Mouse (Mus musculus) liver, adult 10 weeks (tissue): ENCODE results near the gene Timm17b. TPM values are rescaled to one million over a fixed set of nuclear protein-coding genes. Genes with fewer than 3 reads are reported as not detected.

Experiments used
- polyA plus RNA-seq: library from polyadenylated mRNA; stranded (reverse); fragments of 350-450 nt; fragmentation: Illumina TruSeq; extraction: RNeasy Lipid Tissue Mini Kit (QIAGEN cat#74804); gene quantifications from one replicate; pipeline ENCODE4 v1.2.3, GENCODE M21; 2014; ENCODE audit warnings: low read depth, low replicate concordance

Gene Timm17b
- polyA plus RNA-seq, result 4.2 TPM

GRCm38 (mm10) chrX:7898880-7899874 lies at the start of gene Timm17b, which contains the start of gene Pqbp1:
TSS of gene Timm17b (plus strand) at chrX:7899357.
TSS of gene Pqbp1 (minus strand) at chrX:7899269.

GRCm38 (mm10) chrX:7878007-7878419 lies 21.1 kb upstream of the Timm17b start, which contains the start of gene Pim2:
TSS of gene Pim2 (plus strand) at chrX:7878262.

GRCm38 (mm10) chrX:7883841-7884567 lies 15.2 kb upstream of the Timm17b start, which contains the start of gene Slc35a2:
TSS of gene Slc35a2 (plus strand) at chrX:7884028.

GRCm38 (mm10) chrX:7907735-7908134 lies 8.6 kb downstream of the Timm17b start, which contains the start of gene Gm10491:
TSS of gene Gm10491 (minus strand) at chrX:7907835.

GRCm38 (mm10) chrX:7909242-7909641 lies 10.1 kb downstream of the Timm17b start, which contains the start of gene Gm10490:
TSS of gene Gm10490 (plus strand) at chrX:7909542.

GRCm38 (mm10) chrX:7919601-7920383 lies 20.6 kb downstream of the Timm17b start, which contains the start of gene Pcsk1n:
TSS of gene Pcsk1n (plus strand) at chrX:7919822.

GRCm38 (mm10) chrX:7928270-7928790 lies 29.2 kb downstream of the Timm17b start, which contains the start of gene Eras:
TSS of gene Eras (minus strand) at chrX:7928607.

GRCm38 (mm10) chrX:7947108-7947899 lies 48.1 kb downstream of the Timm17b start, which contains the start of gene Hdac6:
TSS of gene Hdac6 (minus strand) at chrX:7947889.

Other genes starting within 250 kb of the Timm17b start
- gene Prickle3, start 242.1 kb upstream of the Timm17b start, polyA plus RNA-seq, result 2.7 TPM
- 1.5 TPM for gene Plp2, start 228.0 kb upstream of the Timm17b start, polyA plus RNA-seq
- 4.8 TPM for gene Magix, start 218.1 kb upstream of the Timm17b start, polyA plus RNA-seq
- 18.2 TPM for gene Gpkow, start 202.2 kb upstream of the Timm17b start, polyA plus RNA-seq
- gene Wdr45, start 185.0 kb upstream of the Timm17b start, polyA plus RNA-seq, result 12.3 TPM
- not detected for gene Gm45208, start 177.1 kb upstream of the Timm17b start, polyA plus RNA-seq
- gene Praf2, start 170.9 kb upstream of the Timm17b start, polyA plus RNA-seq, result 2.0 TPM
- 0.26 TPM for gene Ccdc120, start 148.5 kb upstream of the Timm17b start, polyA plus RNA-seq
- gene Tfe3, start 136.8 kb upstream of the Timm17b start, polyA plus RNA-seq, result 4.8 TPM
- gene Gripap1, start 109.6 kb upstream of the Timm17b start, polyA plus RNA-seq, result 16.7 TPM
- gene Kcnd1, start 77.1 kb upstream of the Timm17b start, polyA plus RNA-seq, result not detected
- 24.3 TPM for gene Otud5, start 58.0 kb upstream of the Timm17b start, polyA plus RNA-seq
- gene Pim2, start 21.1 kb upstream of the Timm17b start, polyA plus RNA-seq, result 2.3 TPM
- gene Slc35a2, start 15.3 kb upstream of the Timm17b start, polyA plus RNA-seq, result 3.7 TPM
- 13.4 TPM for gene Pqbp1, start 88 bp upstream of the Timm17b start, polyA plus RNA-seq
- not detected for gene Gm10491, start 8.5 kb downstream of the Timm17b start, polyA plus RNA-seq
- not detected for gene Gm10490, start 10.2 kb downstream of the Timm17b start, polyA plus RNA-seq
- gene Pcsk1n, start 20.5 kb downstream of the Timm17b start, polyA plus RNA-seq, result not detected
- not detected for gene Eras, start 29.2 kb downstream of the Timm17b start, polyA plus RNA-seq
- gene Hdac6, start 48.5 kb downstream of the Timm17b start, polyA plus RNA-seq, result 2.6 TPM
- gene Gata1, start 78.7 kb downstream of the Timm17b start, polyA plus RNA-seq, result not detected
- gene Glod5, start 119.1 kb downstream of the Timm17b start, polyA plus RNA-seq, result 0.93 TPM
- 3.0 TPM for gene Suv39h1, start 175.4 kb downstream of the Timm17b start, polyA plus RNA-seq
- gene Was, start 191.1 kb downstream of the Timm17b start, polyA plus RNA-seq, result 0.48 TPM
- gene Wdr13, start 233.5 kb downstream of the Timm17b start, polyA plus RNA-seq, result 17.7 TPM
- gene Rbm3, start 246.5 kb downstream of the Timm17b start, polyA plus RNA-seq, result 91.4 TPM